Mouse (Mus musculus) bone marrow macrophage, adult 2 months (primary cell): ENCODE data around the gene Gm28635. TPM values are rescaled to one million over a fixed set of nuclear protein-coding genes. Genes with fewer than 3 reads are reported as not detected.

Experiments used
- H3K27ac ChIP-seq: 2 replicates; pipeline ENCODE4 v1.5.1; 2012; ENCODE audit warnings: low read depth, low read length; ENCODE audit not compliant: insufficient read depth
- H3K4me1 ChIP-seq: 2 replicates; pipeline ENCODE4 v1.6.1; 2012; ENCODE audit warnings: low read length; ENCODE audit not compliant: control insufficient read depth, insufficient read depth
- H3K4me3 ChIP-seq: 2 replicates; pipeline ENCODE4 v1.5.1; 2012; ENCODE audit warnings: mild to moderate bottlenecking, low read length, moderate library complexity; ENCODE audit not compliant: insufficient read depth
- CTCF ChIP-seq: IDR thresholded peaks from 2 replicates; pipeline ENCODE4 v1.5.1; 2012; ENCODE audit warnings: low read depth, mild to moderate bottlenecking, low read length, moderate library complexity
- POLR2A ChIP-seq: IDR thresholded peaks from 2 replicates; pipeline ENCODE4 v1.6.1; 2012; ENCODE audit warnings: mild to moderate bottlenecking, low read depth, low read length, borderline replicate concordance
- polyA plus RNA-seq: library from polyadenylated mRNA; stranded (reverse); fragments of >200 nt; gene quantifications from 2 replicates; pipeline ENCODE4 v1.2.4, GENCODE M21; 2012; ENCODE audit not compliant: missing spikeins, insufficient read depth, insufficient read length

Gm28635 gene
- polyA plus RNA-seq, 1 experiment: not detected

- TF ChIP-seq CTCF: no peak
- Histone ChIP-seq H3K4me3 (no peak within 1 kb of the TSS), H3K4me1 (peaks cover 11% of the 10 kb centered on the region), H3K27ac (no peak within 1 kb of the TSS)
Observed at GRCm38 (mm10) chr2:84658806-84659205, 19.0 kb downstream of the Gm28635 start, which contains the start of gene Btbd18. Gene Btbd18, plus strand, starts transcription at chr2:84659079.

- TF ChIP-seq CTCF (no peak), POLR2A (no peak)
- no peak overlapping the region for H3K4me3 ChIP-seq
- peaks cover 11% of the 10 kb centered on the region for H3K4me1 ChIP-seq
- H3K27ac ChIP-seq: peak overlapping the region; percentile 70
Observed at GRCm38 (mm10) chr2:84655864-84656263, 22.0 kb downstream of the Gm28635 start.

GRCm38 (mm10) chr2:84653354-84653753, 24.5 kb downstream of the Gm28635 start:
- no peak overlapping the region for H3K27ac ChIP-seq
- TF ChIP-seq CTCF (no peak), POLR2A (no peak)
- no peak overlapping the region for H3K4me3 ChIP-seq

GRCm38 (mm10) chr2:84650464-84651195, 27.2 kb downstream of the Gm28635 start, which contains the start of gene Ctnnd1:
Gene Ctnnd1, minus strand, starts transcription at chr2:84650765.
- peak within 1 kb of the TSS; percentile 98 for H3K27ac ChIP-seq
- TF ChIP-seq POLR2A (peak; percentile 47; the same call in 1 of the 2 replicates), CTCF (no peak)
- peak within 1 kb of the TSS; percentile 99 for H3K4me3 ChIP-seq
- H3K4me1 ChIP-seq: peaks cover 19% of the 10 kb centered on the region

More at GRCm38 (mm10) chr2:84653354-84653753, 24.5 kb downstream of the Gm28635 start:
- H3K4me1 ChIP-seq: peaks cover 10% of the 10 kb centered on the region; the same call in 1 of the 2 replicates

- TF ChIP-seq POLR2A: no peak
- no peak for TF ChIP-seq CTCF
- peak overlapping the region; percentile 2; the same call in 1 of the 2 replicates for H3K27ac ChIP-seq
Observed at GRCm38 (mm10) chr2:84649674-84650073, 28.2 kb downstream of the Gm28635 start.

GRCm38 (mm10) chr2:84648369-84648768, 29.5 kb downstream of the Gm28635 start:
- H3K4me1 ChIP-seq: peaks cover 22% of the 10 kb centered on the region
- H3K27ac ChIP-seq: no peak overlapping the region
- peak overlapping the region; percentile 49 for H3K4me3 ChIP-seq
- TF ChIP-seq CTCF (no peak), POLR2A (no peak)

More at GRCm38 (mm10) chr2:84649674-84650073, 28.2 kb downstream of the Gm28635 start:
- peaks cover 17% of the 10 kb centered on the region for H3K4me1 ChIP-seq
- H3K4me3 ChIP-seq: peak overlapping the region; percentile 59

- no peak overlapping the region for H3K4me3 ChIP-seq
- peaks cover 27% of the 10 kb centered on the region for H3K4me1 ChIP-seq
- TF ChIP-seq POLR2A: no peak
- H3K27ac ChIP-seq: no peak overlapping the region
Observed at GRCm38 (mm10) chr2:84647051-84647568, 30.7 kb downstream of the Gm28635 start.

- Histone ChIP-seq H3K4me3 (no peak overlapping the region), H3K4me1 (peaks cover 36% of the 10 kb centered on the region), H3K27ac (no peak overlapping the region)
- TF ChIP-seq POLR2A: no peak
- TF ChIP-seq CTCF: no peak
Observed at GRCm38 (mm10) chr2:84646138-84646537, 31.7 kb downstream of the Gm28635 start.

GRCm38 (mm10) chr2:84640833-84641232, 37.0 kb downstream of the Gm28635 start:
- TF ChIP-seq POLR2A (no peak), CTCF (no peak)
- H3K27ac ChIP-seq: no peak overlapping the region
- H3K4me1 ChIP-seq: peaks cover 58% of the 10 kb centered on the region
- H3K4me3 ChIP-seq: no peak overlapping the region
